Mouse (Mus musculus) limb, embryonic 15.5 days (tissue): Measurements from ENCODE around the gene Slc1a3. TPM values are rescaled to one million over a fixed set of nuclear protein-coding genes. Genes with fewer than 3 reads are reported as not detected.
A peak's percentile ranks its signal among the peaks of the same experiment; 100 is the strongest.

Experiments used
- ATAC-seq: fragments of 200-750 bp; cut with Nextera tagmentation; 2 replicates; pipeline ENCODE4 v1.8.0; 2017; ENCODE audit warnings: low read depth, moderate TSS enrichment; ENCODE audit not compliant: insufficient number of reproducible peaks, low FRiP score, low TSS enrichment
- H3K27ac ChIP-seq: fragments of 300-500 bp; sonication (generic); 2 replicates; pipeline ENCODE4 v1.5.1; 2015; ENCODE audit warnings: moderate library complexity, mild to moderate bottlenecking, inconsistent platforms
- H3K27me3 ChIP-seq: fragments of 300-500 bp; sonication (generic); 2 replicates; pipeline ENCODE4 v1.6.1; 2015; ENCODE audit warnings: inconsistent platforms
- H3K36me3 ChIP-seq: fragments of 300-500 bp; sonication (generic); 2 replicates; pipeline ENCODE4 v1.6.1; 2015; ENCODE audit warnings: inconsistent platforms
- H3K4me1 ChIP-seq: fragments of 300-500 bp; sonication (generic); 2 replicates; pipeline ENCODE4 v1.6.1; 2015; ENCODE audit warnings: inconsistent platforms
- H3K4me2 ChIP-seq: fragments of 300-500 bp; sonication (generic); 2 replicates; pipeline ENCODE4 v1.6.1; 2015; ENCODE audit warnings: mild to moderate bottlenecking, inconsistent platforms
- H3K4me3 ChIP-seq: fragments of 300-500 bp; sonication (generic); 2 replicates; pipeline ENCODE4 v1.5.1; 2015; ENCODE audit warnings: mild to moderate bottlenecking, inconsistent platforms
- H3K9ac ChIP-seq: fragments of 300-500 bp; sonication (generic); 2 replicates; pipeline ENCODE4 v1.6.1; 2015; ENCODE audit warnings: inconsistent platforms
- H3K9me3 ChIP-seq: fragments of 300-500 bp; sonication (generic); 2 replicates; pipeline ENCODE4 v1.6.1; 2016; ENCODE audit warnings: inconsistent platforms
- WGBS: fragments of 180-500 bp; shearing (Covaris S2); methylation state at CpG from one replicate; pipeline ENCODE4 v1.1.7; 2015; 5-methylcytosine and 5-hydroxymethylcytosine counted together
- polyA plus RNA-seq: library from polyadenylated mRNA; unstranded; fragments of >200 nt; fragmentation: Nextera tagmentation; extraction: Ambion mirVana; gene quantifications from 2 replicates; pipeline ENCODE4 v1.2.1, GENCODE M21; 2015

Gene Slc1a3
- polyA plus RNA-seq, 1 experiment from 2014 or later = 33.9 TPM

DNA sequence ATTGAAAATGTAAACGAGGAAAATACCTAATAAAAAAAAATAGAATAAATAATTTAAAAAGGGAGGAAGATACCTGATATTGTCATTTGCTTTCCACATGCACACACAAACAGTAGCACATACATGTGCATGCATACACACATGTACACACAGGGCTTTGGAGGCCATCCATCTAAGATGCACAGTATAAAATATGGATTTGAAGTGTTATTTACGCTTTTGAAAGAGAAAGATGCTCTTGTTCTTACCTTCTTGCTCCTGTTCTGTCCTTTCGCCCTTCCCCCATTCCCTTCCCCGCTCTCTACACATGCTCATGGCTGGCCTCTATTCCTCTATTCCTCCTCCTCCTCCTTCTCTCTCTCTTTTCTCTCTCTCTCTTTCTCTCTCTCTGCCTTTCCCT, 34.9 kb downstream of the Slc1a3 start:
- H3K27me3 ChIP-seq = no peaks in the 10 kb centered on the region

DNA sequence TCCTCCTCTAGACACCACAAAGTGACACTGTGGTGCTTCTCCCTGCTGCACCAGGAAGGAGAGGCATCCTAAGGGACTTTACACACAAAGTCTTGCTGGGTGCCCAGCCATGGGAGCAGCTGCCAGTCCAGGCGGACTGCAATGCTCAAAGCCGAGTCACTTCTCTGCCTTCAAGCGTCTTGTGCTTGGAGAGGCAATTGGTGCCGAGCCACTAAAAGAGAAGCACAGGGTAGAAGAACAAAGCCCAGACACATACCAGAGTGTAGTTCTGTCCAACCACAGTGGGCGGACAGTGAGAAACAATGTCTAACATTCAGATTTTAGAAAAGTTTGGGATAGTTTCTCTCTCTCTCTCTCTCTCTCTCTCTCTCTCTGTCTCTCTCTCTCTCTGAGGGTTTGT, 38.0 kb downstream of the Slc1a3 start:
- WGBS = 79% methylated on average over 5 of the region's 5 CpGs
- no peak overlapping the region for H3K9ac ChIP-seq
- no peak overlapping the region for H3K4me3 ChIP-seq
- no peaks in the 10 kb centered on the region for H3K4me1 ChIP-seq
- H3K36me3 ChIP-seq = no peaks in the 10 kb centered on the region
- no peaks in the 10 kb centered on the region for H3K27me3 ChIP-seq
- ATAC-seq = no peak
- H3K4me2 ChIP-seq = no peak overlapping the region
- no peak overlapping the region for H3K27ac ChIP-seq
- no peaks in the 10 kb centered on the region for H3K9me3 ChIP-seq

More for the DNA sequence above, 34.9 kb downstream of the Slc1a3 start:
- 95% methylated on average over 4 of the region's 4 CpGs for WGBS
- no peak for ATAC-seq
- Histone ChIP-seq H3K36me3 (no peaks in the 10 kb centered on the region), H3K27ac (no peak overlapping the region), H3K4me2 (no peak overlapping the region), H3K4me3 (no peak overlapping the region), H3K4me1 (no peaks in the 10 kb centered on the region), H3K9ac (no peak overlapping the region), H3K9me3 (no peaks in the 10 kb centered on the region)

DNA sequence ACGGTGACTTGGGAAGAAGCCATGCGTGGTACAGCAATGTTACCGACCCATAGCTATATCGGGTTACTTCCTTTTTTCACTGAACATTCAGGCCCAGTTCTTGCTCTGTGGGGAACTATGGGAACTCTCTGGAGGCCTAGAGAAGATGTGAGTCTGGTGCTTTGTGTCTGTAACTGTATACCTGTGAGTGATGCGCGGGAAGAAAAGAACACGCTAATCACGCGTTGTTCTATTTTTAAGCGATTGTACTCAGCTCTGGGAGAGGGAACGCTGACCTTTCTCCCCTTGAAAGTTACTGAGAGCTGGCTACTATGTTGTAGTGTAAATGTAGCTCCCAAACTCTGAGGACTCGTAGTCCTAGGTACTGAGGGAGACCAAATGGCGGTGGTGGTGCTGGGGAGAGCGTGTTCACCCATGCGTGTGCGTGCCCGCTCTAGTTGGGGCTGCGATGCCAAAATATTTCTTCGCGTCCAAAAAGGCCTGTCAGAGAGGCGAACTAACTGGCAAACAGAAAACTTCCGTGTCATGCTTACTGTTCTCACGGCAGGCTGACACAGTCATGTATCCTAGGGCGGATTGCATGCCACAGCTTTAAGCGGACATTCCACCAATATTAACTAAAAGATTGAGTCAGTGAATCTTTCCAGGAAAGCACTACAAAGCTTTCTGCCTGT, 42.6 kb downstream of the Slc1a3 start:
- H3K9ac ChIP-seq = no peak overlapping the region
- no peaks in the 10 kb centered on the region for H3K27me3 ChIP-seq
- WGBS = 87% methylated on average over 25 of the region's 25 CpGs
- H3K4me2 ChIP-seq = no peak overlapping the region
- peaks cover 16% of the 10 kb centered on the region for H3K4me1 ChIP-seq
- no peaks in the 10 kb centered on the region for H3K9me3 ChIP-seq
- no peak overlapping the region for H3K4me3 ChIP-seq
- no peak for ATAC-seq
- no peaks in the 10 kb centered on the region for H3K36me3 ChIP-seq
- H3K27ac ChIP-seq = no peak overlapping the region

DNA sequence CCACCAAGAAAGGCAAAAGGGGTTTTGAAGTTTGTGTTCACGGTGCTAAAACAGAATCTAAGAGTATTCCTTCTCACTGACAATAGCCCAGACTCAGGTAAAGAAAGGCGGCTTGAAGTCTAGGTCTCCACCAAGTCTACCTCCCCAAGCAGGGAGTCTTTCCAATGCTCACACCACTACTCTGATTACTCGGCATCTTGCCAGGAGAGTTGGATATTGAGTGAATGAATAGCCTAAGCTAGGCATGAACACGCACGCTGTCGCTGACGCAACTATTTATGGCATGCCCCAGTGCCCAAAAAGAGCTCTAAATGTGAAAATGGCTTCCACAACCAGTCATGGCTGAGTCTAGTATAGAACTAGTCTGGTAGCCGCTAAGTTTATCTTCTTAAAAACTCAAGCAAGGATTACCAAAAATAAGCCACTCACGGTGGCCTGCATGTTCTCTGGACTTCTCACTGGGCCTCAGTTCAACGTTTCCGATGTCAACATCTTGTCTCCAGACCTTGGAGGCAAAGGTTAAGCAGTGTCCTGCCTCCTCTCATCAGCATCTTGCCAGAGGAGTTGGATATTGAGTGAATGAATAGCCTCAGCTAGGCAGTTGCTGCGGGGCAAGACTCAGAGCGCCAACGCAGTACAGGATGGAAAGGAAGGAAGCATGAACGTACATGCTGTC, 44.8 kb downstream of the Slc1a3 start:
- no peak overlapping the region for H3K4me2 ChIP-seq
- WGBS = 84% methylated on average over 15 of the region's 15 CpGs
- no peak for ATAC-seq
- H3K4me1 ChIP-seq = peaks cover 20% of the 10 kb centered on the region
- no peak overlapping the region for H3K9ac ChIP-seq
- no peak overlapping the region for H3K27ac ChIP-seq
- H3K9me3 ChIP-seq = no peaks in the 10 kb centered on the region
- no peaks in the 10 kb centered on the region for H3K27me3 ChIP-seq
- H3K36me3 ChIP-seq = no peaks in the 10 kb centered on the region
- H3K4me3 ChIP-seq = no peak overlapping the region

DNA sequence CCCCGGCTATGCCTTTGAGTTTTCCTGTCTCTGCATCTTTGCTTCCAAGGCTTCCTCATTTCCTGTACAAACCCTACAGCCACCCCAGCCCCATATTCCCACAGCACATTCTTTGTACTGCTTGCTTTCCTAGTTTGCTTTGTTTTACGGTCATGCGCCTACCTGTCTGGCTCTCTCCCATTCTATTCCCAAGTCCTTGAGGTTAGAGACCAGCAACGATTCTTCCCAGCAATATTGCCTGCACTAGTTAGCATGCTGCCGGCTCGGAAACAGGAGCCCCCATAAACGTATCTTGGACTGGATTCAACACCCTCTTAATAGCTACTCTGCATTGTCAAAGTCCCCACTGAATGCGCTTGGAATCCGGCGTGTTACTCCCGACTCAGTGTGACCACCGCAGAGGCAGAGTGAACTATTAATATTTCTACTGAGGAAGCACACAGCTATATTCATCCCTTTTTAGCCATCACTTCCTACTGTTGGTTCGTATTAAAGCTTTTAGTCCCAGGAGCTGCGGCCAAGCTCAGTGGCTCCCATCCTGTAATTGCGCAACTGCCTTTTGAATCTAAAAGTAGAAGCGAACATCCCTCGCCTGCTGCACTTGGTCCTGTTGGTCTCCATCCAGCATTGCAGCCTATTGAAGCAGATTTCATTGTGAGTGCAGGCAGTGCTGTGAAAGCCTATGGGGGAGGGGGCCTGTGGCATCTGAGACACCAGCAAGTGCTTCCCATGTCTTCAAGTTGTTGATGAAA, 47.0 kb downstream of the Slc1a3 start:
- H3K9me3 ChIP-seq = no peaks in the 10 kb centered on the region
- H3K9ac ChIP-seq = no peak overlapping the region
- H3K4me2 ChIP-seq = peak overlapping the region; percentile 31
- no peak overlapping the region for H3K4me3 ChIP-seq
- 30% methylated on average over 17 of the region's 17 CpGs for WGBS
- H3K4me1 ChIP-seq = peaks cover 28% of the 10 kb centered on the region
- H3K36me3 ChIP-seq = no peaks in the 10 kb centered on the region
- 0 out of 2 replicates have a peak, but pooled peaks have one; percentile 44 for ATAC-seq
- no peaks in the 10 kb centered on the region for H3K27me3 ChIP-seq
- H3K27ac ChIP-seq = 0 out of 2 replicates have a peak overlapping the region, but pooled peaks have one; percentile 14

DNA sequence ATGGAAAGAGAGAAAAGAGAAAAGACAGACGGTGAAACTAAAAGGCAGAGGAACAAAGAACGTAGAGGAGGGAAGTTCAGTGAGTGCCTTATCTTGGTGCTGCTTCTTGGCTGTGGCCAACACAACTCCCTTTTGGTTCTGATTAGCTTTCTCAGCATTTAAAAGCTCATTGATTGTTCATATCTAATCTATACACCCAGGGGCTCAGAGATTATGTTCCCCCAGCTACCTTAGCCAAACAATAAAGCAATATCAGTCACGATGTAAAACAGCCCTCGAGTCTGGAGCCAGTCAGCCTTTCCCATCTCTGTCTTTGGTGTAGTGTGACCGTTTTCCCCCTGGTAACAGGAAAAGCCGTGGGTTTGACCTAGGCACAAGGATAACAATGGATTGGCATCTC, 48.7 kb downstream of the Slc1a3 start:
- no peaks in the 10 kb centered on the region for H3K36me3 ChIP-seq
- no peak overlapping the region for H3K4me3 ChIP-seq
- H3K9me3 ChIP-seq = no peaks in the 10 kb centered on the region
- no peak overlapping the region for H3K4me2 ChIP-seq
- H3K4me1 ChIP-seq = peaks cover 30% of the 10 kb centered on the region
- H3K27ac ChIP-seq = no peak overlapping the region
- no peak overlapping the region for H3K9ac ChIP-seq
- no peaks in the 10 kb centered on the region for H3K27me3 ChIP-seq
- WGBS = 65% methylated on average over 6 of the region's 6 CpGs
- no peak for ATAC-seq

DNA sequence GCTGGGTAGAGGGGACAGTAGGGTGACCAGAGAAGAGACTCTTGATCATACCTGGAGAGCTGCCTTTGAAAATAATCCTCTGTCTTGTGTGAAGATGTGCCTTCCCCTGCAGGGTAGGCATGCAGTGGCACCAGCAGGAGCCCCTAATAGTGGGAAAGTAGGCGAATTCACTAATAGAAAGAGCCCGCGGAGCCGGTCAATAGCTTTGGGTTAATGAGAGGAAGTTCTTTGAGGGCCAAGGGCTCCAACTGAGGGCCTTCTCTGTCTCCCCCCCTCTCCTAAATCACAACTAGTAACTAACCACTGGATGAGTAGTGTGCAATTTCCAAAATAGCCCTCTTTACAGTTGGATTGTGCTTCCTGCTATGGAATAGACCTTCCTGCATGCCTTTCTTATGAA, 50.6 kb downstream of the Slc1a3 start:
- 54% methylated on average over 4 of the region's 4 CpGs for WGBS
- H3K4me1 ChIP-seq = peaks cover 26% of the 10 kb centered on the region

DNA sequence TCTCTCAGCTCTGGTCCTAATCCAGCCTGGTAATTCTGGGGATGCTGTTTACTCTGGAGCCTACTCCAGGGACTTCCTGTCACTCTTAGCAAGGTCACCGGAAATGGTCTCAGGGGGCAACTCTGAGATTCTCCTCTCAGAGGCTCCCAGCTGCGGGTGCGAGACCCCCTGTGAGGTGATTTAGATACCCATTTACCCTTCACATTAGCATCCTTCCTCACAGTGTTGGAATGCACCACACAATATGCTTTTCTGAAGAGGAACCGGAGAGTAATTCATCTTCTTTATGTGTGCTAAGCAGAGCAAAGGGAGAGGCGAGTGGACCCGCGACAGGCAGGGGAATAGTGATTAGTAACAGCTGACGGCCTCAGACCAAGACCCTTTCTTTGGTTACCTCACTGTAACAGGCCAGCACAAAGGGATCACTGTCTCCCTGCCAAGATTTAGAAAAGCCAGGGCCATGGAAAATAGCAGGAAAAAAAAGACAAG, 51.0 kb downstream of the Slc1a3 start:
- no peak overlapping the region for H3K9ac ChIP-seq
- H3K27me3 ChIP-seq = no peaks in the 10 kb centered on the region
- no peak overlapping the region for H3K4me3 ChIP-seq
- no peaks in the 10 kb centered on the region for H3K9me3 ChIP-seq
- WGBS = 34% methylated on average over 8 of the region's 8 CpGs
- no peak overlapping the region for H3K4me2 ChIP-seq
- peak overlapping the region; percentile 44; the same call in 1 of the 2 replicates for H3K27ac ChIP-seq
- no peaks in the 10 kb centered on the region for H3K36me3 ChIP-seq
- ATAC-seq = peak; percentile 33; the same call in 1 of the 2 replicates
- peaks cover 27% of the 10 kb centered on the region for H3K4me1 ChIP-seq

More for the DNA sequence above, 50.6 kb downstream of the Slc1a3 start:
- no peak for ATAC-seq
- no peak overlapping the region for H3K9ac ChIP-seq
- H3K4me3 ChIP-seq = no peak overlapping the region
- no peaks in the 10 kb centered on the region for H3K27me3 ChIP-seq
- no peaks in the 10 kb centered on the region for H3K9me3 ChIP-seq
- H3K36me3 ChIP-seq = no peaks in the 10 kb centered on the region
- H3K4me2 ChIP-seq = no peak overlapping the region
- H3K27ac ChIP-seq = no peak overlapping the region

DNA sequence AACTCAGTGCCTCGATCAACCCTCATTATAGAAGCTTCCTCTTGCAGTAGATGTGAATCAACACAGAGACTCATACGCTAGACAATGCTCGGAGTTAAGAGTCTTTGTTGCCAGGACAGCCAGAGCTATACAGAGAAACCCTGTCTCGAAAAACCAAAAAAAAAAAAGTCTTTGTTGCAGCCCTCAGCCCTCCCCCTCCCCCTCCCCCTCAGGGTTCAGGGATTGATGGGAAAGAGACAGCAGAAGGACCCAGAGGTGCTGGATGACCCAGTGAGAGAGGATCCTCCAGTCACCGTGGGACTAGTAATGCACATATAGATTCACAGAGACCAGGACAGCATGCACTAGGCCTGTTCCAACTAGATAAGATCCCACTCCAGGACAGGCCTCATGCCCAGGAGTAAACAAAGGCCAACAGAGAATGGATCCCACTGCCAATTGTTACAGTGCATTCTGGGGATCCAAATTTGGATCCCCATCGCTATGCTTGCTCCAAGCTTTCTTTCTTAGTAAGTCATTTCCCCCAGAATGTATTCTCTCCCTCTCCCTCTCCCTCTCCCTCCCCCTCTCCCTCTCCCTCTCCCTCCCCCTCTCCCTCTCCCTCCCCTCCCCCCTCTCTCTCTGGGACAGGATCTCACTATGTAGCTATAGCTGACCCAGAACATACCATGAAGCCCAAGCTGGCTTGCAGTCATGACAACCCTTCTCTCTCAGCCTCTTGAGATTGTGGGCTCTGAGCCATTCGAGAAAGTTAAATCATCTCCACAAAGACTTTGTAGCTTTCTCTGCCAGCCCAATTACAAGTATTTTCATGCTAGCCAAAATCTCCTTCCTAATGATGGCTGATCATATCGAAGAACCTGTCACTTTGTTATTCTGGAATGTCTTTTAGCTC, 52.2 kb downstream of the Slc1a3 start:
- no peaks in the 10 kb centered on the region for H3K9me3 ChIP-seq
- WGBS = 80% methylated on average over 8 of the region's 8 CpGs
- H3K4me1 ChIP-seq = peaks cover 26% of the 10 kb centered on the region
- H3K9ac ChIP-seq = no peak overlapping the region
- no peak overlapping the region for H3K4me2 ChIP-seq
- H3K4me3 ChIP-seq = no peak overlapping the region
- H3K27me3 ChIP-seq = no peaks in the 10 kb centered on the region
- H3K27ac ChIP-seq = no peak overlapping the region
- ATAC-seq = no peak
- H3K36me3 ChIP-seq = no peaks in the 10 kb centered on the region

DNA sequence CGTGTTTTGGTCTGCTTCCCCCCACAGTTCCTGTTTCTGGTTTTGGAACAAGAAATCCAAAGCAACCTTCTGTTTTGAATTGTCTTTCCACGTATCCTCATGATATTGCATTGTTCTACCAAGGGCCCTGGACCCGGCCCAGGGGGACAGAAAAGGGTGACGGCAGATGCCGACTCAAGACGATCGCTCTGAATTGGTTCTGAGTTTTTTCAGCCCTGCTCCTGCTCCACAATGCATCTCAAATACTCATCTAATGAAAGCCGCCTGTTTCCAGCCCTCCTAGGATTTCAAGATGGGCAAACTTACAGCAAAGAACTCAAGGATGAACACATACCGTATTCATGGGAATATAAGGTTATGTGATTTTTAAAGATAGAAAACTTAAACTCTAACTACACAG, 55.3 kb downstream of the Slc1a3 start:
- H3K36me3 ChIP-seq = no peaks in the 10 kb centered on the region
- H3K9me3 ChIP-seq = no peaks in the 10 kb centered on the region
- peaks cover 21% of the 10 kb centered on the region for H3K4me1 ChIP-seq
- H3K9ac ChIP-seq = no peak overlapping the region
- no peak overlapping the region for H3K4me3 ChIP-seq
- H3K27me3 ChIP-seq = no peaks in the 10 kb centered on the region
- ATAC-seq = no peak; the same call in 1 of the 2 replicates
- H3K4me2 ChIP-seq = no peak overlapping the region
- WGBS = 42% methylated on average over 9 of the region's 9 CpGs
- peak overlapping the region; percentile 44; the same call in 1 of the 2 replicates for H3K27ac ChIP-seq

DNA sequence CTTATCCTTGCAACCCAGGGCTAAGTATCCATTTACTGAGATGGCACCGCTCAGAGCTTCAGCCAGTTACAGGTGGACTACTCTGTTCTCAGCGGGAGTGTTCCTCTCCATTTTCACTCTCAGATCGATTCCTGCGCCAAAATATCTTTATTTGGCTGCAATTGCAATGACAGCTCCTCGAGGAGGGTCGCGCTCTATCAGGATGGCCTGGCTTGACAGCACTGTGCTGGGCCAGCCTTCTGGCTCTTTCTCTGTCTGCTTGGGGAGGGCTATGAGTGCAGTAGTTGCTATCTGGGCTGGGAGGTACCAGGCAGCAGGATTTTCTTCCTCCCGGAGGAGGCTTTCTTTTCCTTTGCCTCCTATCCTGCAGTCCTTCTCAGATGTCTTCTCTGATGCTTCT, 57.9 kb downstream of the Slc1a3 start:
- Histone ChIP-seq H3K4me3 (no peak overlapping the region), H3K4me2 (no peak overlapping the region), H3K27me3 (no peaks in the 10 kb centered on the region), H3K27ac (no peak overlapping the region), H3K36me3 (0 out of 2 replicates have a peak, but pooled peaks cover 2% of the 10 kb centered on the region), H3K9me3 (no peaks in the 10 kb centered on the region), H3K9ac (no peak overlapping the region), H3K4me1 (peaks cover 11% of the 10 kb centered on the region)
- 80% methylated on average over 8 of the region's 8 CpGs for WGBS
- ATAC-seq = no peak
